Mouse (Mus musculus): ENCODE results near the gene Cbll1.

DNA sequence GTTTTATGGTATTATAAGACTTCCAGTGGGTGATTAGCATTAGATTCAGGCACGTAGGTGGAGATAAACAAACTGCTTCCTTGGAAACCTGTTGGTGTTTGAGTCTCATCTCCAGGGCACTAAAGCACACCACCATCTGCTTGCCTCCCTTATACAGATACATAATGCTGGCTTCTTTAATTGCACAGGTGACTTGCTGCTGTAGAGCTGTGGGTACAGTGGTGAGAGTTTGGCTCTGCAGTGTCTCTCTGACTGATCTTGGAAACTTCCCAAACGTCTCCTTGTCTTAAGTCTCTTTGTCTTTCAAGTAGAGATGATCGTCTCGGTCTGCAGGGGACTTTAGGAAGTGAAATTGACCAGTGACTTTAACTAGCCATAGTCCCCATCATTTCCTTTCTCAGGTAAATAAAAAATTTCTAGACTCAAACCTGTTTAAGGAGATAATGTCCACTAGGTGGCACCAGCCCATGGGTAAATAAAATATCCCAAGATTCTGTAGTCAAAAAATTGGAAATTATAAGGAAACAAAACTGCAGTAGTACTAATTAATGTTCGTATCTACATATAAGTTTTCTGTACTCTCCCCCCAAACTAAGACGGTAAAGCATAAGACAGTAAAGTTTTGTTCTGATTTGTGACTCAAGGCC is 8.4 kb upstream of the Cbll1 start:
- no peak for TF ChIP-seq CTCF (IDR thresholded peaks at IDR 0.05; ENCODE audit: extremely low read depth, insufficient read depth, low read length)
- TF ChIP-seq POLR2A (IDR thresholded peaks at IDR 0.05; ENCODE audit: extremely low read depth, insufficient read depth, low read length), result no peak
